Comparison of ENCODE assay signal across 9 mouse cellular contexts in genomic region chr2:157338663-157339062, GRCm38 (mm10). TPM values are rescaled to one million over a fixed set of nuclear protein-coding genes. Genes with fewer than 3 reads are reported as not detected.
DNase-seq lines count a peak whose midpoint lies in the region; ATAC-seq and TF ChIP-seq lines count a peak whose summit lies in the region.
"Had no signal": no experiment of that assay in that cellular context is flagged by ENCODE, and none has a peak within 500 bp of the region (broad histone marks: within the 10 kb centered on the region; RNA-seq: fewer than 3 reads in every experiment).

No protein-coding gene starts in this region.

- no peak for ATAC-seq in inflammation-experienced regulatory T-cells, adult 6 months

- TF ChIP-seq POLR2A in small intestine, adult 2 months (IDR thresholded peaks at IDR 0.05; ENCODE audit: low read depth, low read length) = no peak

- no peaks in the 10 kb centered on the region for H3K4me1 ChIP-seq in small intestine, adult 2 months (ENCODE audit: control insufficient read depth, insufficient read depth, insufficient read length, low read length)

- peak; percentile 52 to 64 for DNase-seq in CD8-positive naive resting alpha-beta T cell, adult 2 months (ENCODE audit: low read depth in 2 of 2, low spot score in 2 of 2)
- DNase-seq in T-cell, adult 2 months (ENCODE audit: low spot score) = peak; percentile 53
- peak; percentile 58 to 61 for DNase-seq in cerebellum, postnatal 36 days
- DNase-seq in gastrocnemius, postnatal 36 days = peak; percentile 54 to 58
- peak; percentile 55 to 73 for DNase-seq in layer of hippocampus, adult 8-10 months (ENCODE audit: low spot score in 2 of 2)
- peak; percentile 85 for DNase-seq in lung, postnatal 36 days

- H3K4me3 ChIP-seq in small intestine, adult 2 months (ENCODE audit: low read depth, low read length) = no peak overlapping the region
- H3K4me3 ChIP-seq: limb, embryonic 13.5 days had no signal

- H3K36me3 ChIP-seq in small intestine, adult 2 months (ENCODE audit: control insufficient read depth, insufficient read depth, low read length) = no peaks in the 10 kb centered on the region
- H3K36me3 ChIP-seq: limb, embryonic 13.5 days had no signal

- 39% methylated on average over 5 of the region's 5 CpGs for WGBS in small intestine, adult 2 months

- intact Hi-C loops in gastrocnemius, postnatal 36 days (cut with DNase I) = loop anchor here (2.0 kb wide), 1 partner anchor 50 kb away; no protein-coding TSS in a partner anchor

- no peak overlapping the region for H3K27ac ChIP-seq in small intestine, adult 2 months (ENCODE audit: insufficient read depth, low read depth, low read length)
- H3K27ac ChIP-seq: limb, embryonic 13.5 days had no signal

- TF ChIP-seq CTCF in small intestine, adult 2 months (IDR thresholded peaks at IDR 0.05; ENCODE audit: extremely low read depth, insufficient read length, insufficient replicate concordance, low read depth, low read length) = peak; percentile 70; the same call in 1 of the 2 replicates

- no peaks in the 10 kb centered on the region for H3K27me3 ChIP-seq in small intestine, adult 2 months (ENCODE audit: control insufficient read depth, insufficient read depth, low read length)
- H3K27me3 ChIP-seq: limb, embryonic 13.5 days had no signal

RNA-seq across cellular contexts. Expression of gene Ghrh, which starts 8.6 kb away (rescaled TPM):
- not detected for total RNA-seq in gastrocnemius, postnatal 36 days (2021)
- not detected for total RNA-seq in layer of hippocampus, adult 8-10 months (2022)
- 0.33 TPM in 1 of 2 replicates, not detected in the other for polyA plus RNA-seq in small intestine, adult 2 months (2012; rRNA removed)
- polyA plus RNA-seq in inflammation-experienced regulatory T-cells, adult 6 months (2017; shearing (Covaris generic)) = not detected
- polyA plus RNA-seq: limb, embryonic 13.5 days had no signal

RNA-seq across cellular contexts. Expression of gene Manbal, which starts 28.7 kb away (rescaled TPM):
- 10 to 100 TPM; 15.3 to 15.6 TPM for total RNA-seq in gastrocnemius, postnatal 36 days (2021)
- total RNA-seq in layer of hippocampus, adult 8-10 months (2022) = 10 to 100 TPM; 53.4 to 60.4 (median 58.8) TPM
- polyA plus RNA-seq in small intestine, adult 2 months (2012; rRNA removed) = 20.1 and 47.5 TPM in 2 replicates
- polyA plus RNA-seq in inflammation-experienced regulatory T-cells, adult 6 months (2017; shearing (Covaris generic)) = 10 to 100 TPM; 41.4 to 46.8 (median 44.1) TPM

RNA-seq across cellular contexts. Expression of gene Mroh8, which starts 59.3 kb away (rescaled TPM):
- total RNA-seq in gastrocnemius, postnatal 36 days (2021) = 1 to 10 TPM in 1 of 2 experiments, under 1 TPM in 1; 0.72 to 1.2 TPM
- total RNA-seq in layer of hippocampus, adult 8-10 months (2022) = 1 to 10 TPM in 3 of 4 experiments, under 1 TPM in 1; 0.93 to 2.1 (median 1.2) TPM
- polyA plus RNA-seq in small intestine, adult 2 months (2012; rRNA removed) = 0.16 and 0.17 TPM in 2 replicates
- polyA plus RNA-seq in inflammation-experienced regulatory T-cells, adult 6 months (2017; shearing (Covaris generic)) = under 1 TPM in 1 of 3 experiments, not detected in 2; 0.09 TPM

RNA-seq across cellular contexts. Expression of gene Rpn2, which starts 59.8 kb away (rescaled TPM):
- 10 to 100 TPM; 72.9 to 74.8 TPM for total RNA-seq in gastrocnemius, postnatal 36 days (2021)
- total RNA-seq in layer of hippocampus, adult 8-10 months (2022) = 100 to 1,000 TPM; 150 to 156 (median 153) TPM
- 85.3 and 141 TPM in 2 replicates for polyA plus RNA-seq in small intestine, adult 2 months (2012; rRNA removed)
- 100 to 1,000 TPM; 197 to 242 (median 205) TPM for polyA plus RNA-seq in inflammation-experienced regulatory T-cells, adult 6 months (2017; shearing (Covaris generic))
